Mouse (Mus musculus) forebrain, embryonic 12.5 days (tissue): ENCODE results near the gene Tbce. TPM values are rescaled to one million over a fixed set of nuclear protein-coding genes. Genes with fewer than 3 reads are reported as not detected.

Experiments
- ATAC-seq: fragments of 200-750 bp; cut with Nextera tagmentation; 2 replicates; pipeline ENCODE4 v1.8.0; 2017; ENCODE audit warnings: moderate TSS enrichment; ENCODE audit not compliant: low FRiP score
- H3K27ac ChIP-seq: fragments of 300-500 bp; sonication (generic); 2 replicates; pipeline ENCODE4 v1.5.1; 2016; ENCODE audit warnings: mild to moderate bottlenecking
- H3K27me3 ChIP-seq: fragments of 300-500 bp; sonication (generic); 2 replicates; pipeline ENCODE4 v1.6.1; 2016; ENCODE audit warnings: mild to moderate bottlenecking
- H3K36me3 ChIP-seq: fragments of 300-500 bp; sonication (generic); replicated peaks from 2 replicates; pipeline ENCODE4 v1.6.1; 2016; ENCODE audit warnings: mild to moderate bottlenecking
- H3K4me1 ChIP-seq: fragments of 300-500 bp; sonication (generic); 2 replicates; pipeline ENCODE4 v1.6.1; 2016
- H3K4me2 ChIP-seq: fragments of 300-500 bp; sonication (generic); 2 replicates; pipeline ENCODE4 v1.6.1; 2016; ENCODE audit warnings: mild to moderate bottlenecking, moderate library complexity
- H3K4me3 ChIP-seq: fragments of 300-500 bp; sonication (generic); replicated peaks from 2 replicates; pipeline ENCODE4 v1.5.1; 2016; ENCODE audit warnings: mild to moderate bottlenecking
- H3K9ac ChIP-seq: fragments of 300-500 bp; sonication (generic); 2 replicates; pipeline ENCODE4 v1.6.1; 2016; ENCODE audit warnings: mild to moderate bottlenecking
- H3K9me3 ChIP-seq: fragments of 300-500 bp; sonication (generic); 2 replicates; pipeline ENCODE4 v1.6.1; 2016
- WGBS: fragments of 180-500 bp; shearing (Covaris S2); methylation state at CpG from one replicate; pipeline ENCODE4 v1.1.7; 2016; 5-methylcytosine and 5-hydroxymethylcytosine counted together
- polyA plus RNA-seq: library from polyadenylated mRNA; unstranded; fragments of >200 nt; fragmentation: Nextera tagmentation; extraction: Ambion mirVana; gene quantifications from 2 replicates; pipeline ENCODE4 v1.2.1, GENCODE M21; 2016

Gene Tbce
- 75.8 and 79.3 TPM in 2 replicates for polyA plus RNA-seq

- Histone ChIP-seq H3K27ac (peak within 1 kb of the TSS; percentile 97), H3K4me1 (peaks cover 17% of the 10 kb centered on the region), H3K4me2 (peak within 1 kb of the TSS; percentile 94), H3K9me3 (no peaks in the 10 kb centered on the region), H3K27me3 (no peaks in the 10 kb centered on the region), H3K9ac (peak within 1 kb of the TSS; percentile 75), H3K4me3 (peak within 1 kb of the TSS; percentile 69), H3K36me3 (no peaks in the 10 kb centered on the region)
- under 1% methylated on average over 35 of the region's 35 CpGs for WGBS
- ATAC-seq = peak; percentile 97
These were observed at the start of gene Tbce for GRCm38 (mm10) chr13:14039292-14039965. Tbce (minus strand) TSS chr13:14039638.

- no peaks in the 10 kb centered on the region for H3K9me3 ChIP-seq
These were observed 49.2 kb upstream of the Tbce start for GRCm38 (mm10) chr13:14088669-14089068.

GRCm38 (mm10) chr13:14075326-14075725 lies 35.9 kb upstream of the Tbce start:
- no peak overlapping the region for H3K4me3 ChIP-seq
- WGBS = 86% methylated on average over 1 of the region's 1 CpGs
- H3K27me3 ChIP-seq = no peaks in the 10 kb centered on the region
- H3K36me3 ChIP-seq = no peaks in the 10 kb centered on the region
- no peaks in the 10 kb centered on the region for H3K4me1 ChIP-seq
- H3K27ac ChIP-seq = no peak overlapping the region
- H3K4me2 ChIP-seq = no peak overlapping the region
- H3K9ac ChIP-seq = no peak overlapping the region
- H3K9me3 ChIP-seq = no peaks in the 10 kb centered on the region
- no peak for ATAC-seq

More at GRCm38 (mm10) chr13:14088669-14089068, 49.2 kb upstream of the Tbce start:
- Histone ChIP-seq H3K27me3 (no peaks in the 10 kb centered on the region), H3K9ac (no peak overlapping the region), H3K4me1 (no peaks in the 10 kb centered on the region), H3K36me3 (0 out of 2 replicates have a peak, but pooled peaks cover 4% of the 10 kb centered on the region), H3K27ac (no peak overlapping the region), H3K4me3 (no peak overlapping the region), H3K4me2 (no peak overlapping the region)
- no peak for ATAC-seq
- 100% methylated on average over 1 of the region's 1 CpGs for WGBS

GRCm38 (mm10) chr13:14074371-14074770 lies 34.9 kb upstream of the Tbce start:
- Histone ChIP-seq H3K9me3 (no peaks in the 10 kb centered on the region), H3K9ac (no peak overlapping the region), H3K27ac (no peak overlapping the region), H3K4me3 (no peak overlapping the region), H3K27me3 (no peaks in the 10 kb centered on the region), H3K36me3 (no peaks in the 10 kb centered on the region), H3K4me2 (no peak overlapping the region), H3K4me1 (no peaks in the 10 kb centered on the region)
- WGBS = 96% methylated on average over 1 of the region's 1 CpGs
- no peak for ATAC-seq

- peaks cover 14% of the 10 kb centered on the region for H3K4me1 ChIP-seq
- H3K4me3 ChIP-seq = no peak overlapping the region
- 83% methylated on average over 1 of the region's 1 CpGs for WGBS
- no peak overlapping the region for H3K4me2 ChIP-seq
- H3K27ac ChIP-seq = no peak overlapping the region
- no peaks in the 10 kb centered on the region for H3K9me3 ChIP-seq
- H3K36me3 ChIP-seq = 0 out of 2 replicates have a peak, but pooled peaks cover 4% of the 10 kb centered on the region
- H3K9ac ChIP-seq = no peak overlapping the region
- H3K27me3 ChIP-seq = no peaks in the 10 kb centered on the region
- ATAC-seq = no peak
These were observed 29.9 kb upstream of the Tbce start for GRCm38 (mm10) chr13:14069291-14069690.

GRCm38 (mm10) chr13:14068035-14068434 lies 28.6 kb upstream of the Tbce start:
- no peak for ATAC-seq
- Histone ChIP-seq H3K27me3 (no peaks in the 10 kb centered on the region), H3K4me2 (no peak overlapping the region), H3K36me3 (0 out of 2 replicates have a peak, but pooled peaks cover 4% of the 10 kb centered on the region), H3K4me1 (peaks cover 14% of the 10 kb centered on the region), H3K9me3 (no peaks in the 10 kb centered on the region), H3K4me3 (no peak overlapping the region), H3K27ac (no peak overlapping the region), H3K9ac (no peak overlapping the region)

GRCm38 (mm10) chr13:14065701-14066100 lies 26.3 kb upstream of the Tbce start:
- no peak for ATAC-seq
- no peak overlapping the region for H3K4me2 ChIP-seq
- no peak overlapping the region for H3K9ac ChIP-seq
- no peak overlapping the region for H3K27ac ChIP-seq
- H3K36me3 ChIP-seq = 0 out of 2 replicates have a peak, but pooled peaks cover 4% of the 10 kb centered on the region
- H3K4me1 ChIP-seq = peaks cover 25% of the 10 kb centered on the region
- H3K4me3 ChIP-seq = no peak overlapping the region
- 78% methylated on average over 1 of the region's 1 CpGs for WGBS
- H3K9me3 ChIP-seq = no peaks in the 10 kb centered on the region
- no peaks in the 10 kb centered on the region for H3K27me3 ChIP-seq

GRCm38 (mm10) chr13:14065028-14065380 lies 25.6 kb upstream of the Tbce start:
- WGBS = 25% methylated on average over 9 of the region's 9 CpGs
- H3K27ac ChIP-seq = peak overlapping the region; percentile 98; the same call in 1 of the 2 replicates
- peak overlapping the region; percentile 99 for H3K9ac ChIP-seq

GRCm38 (mm10) chr13:14064341-14065027 lies 25.0 kb upstream of the Tbce start:
- Histone ChIP-seq H3K4me2 (peak overlapping the region; percentile 68), H3K4me3 (peak overlapping the region; percentile 100), H3K9me3 (no peaks in the 10 kb centered on the region), H3K9ac (peak overlapping the region; percentile 99), H3K4me1 (peaks cover 29% of the 10 kb centered on the region), H3K27me3 (no peaks in the 10 kb centered on the region), H3K36me3 (0 out of 2 replicates have a peak, but pooled peaks cover 4% of the 10 kb centered on the region), H3K27ac (peak overlapping the region; percentile 98)
- no peak for ATAC-seq
- WGBS = under 1% methylated on average over 55 of the region's 65 CpGs

More at GRCm38 (mm10) chr13:14065028-14065380, 25.6 kb upstream of the Tbce start:
- ATAC-seq = no peak
- Histone ChIP-seq H3K36me3 (0 out of 2 replicates have a peak, but pooled peaks cover 4% of the 10 kb centered on the region), H3K4me3 (peak overlapping the region; percentile 100), H3K4me2 (peak overlapping the region; percentile 68), H3K9me3 (no peaks in the 10 kb centered on the region), H3K4me1 (peaks cover 29% of the 10 kb centered on the region), H3K27me3 (no peaks in the 10 kb centered on the region)

- H3K4me1 ChIP-seq = peaks cover 29% of the 10 kb centered on the region
- H3K27ac ChIP-seq = peak overlapping the region; percentile 98
- H3K4me2 ChIP-seq = peak overlapping the region; percentile 68
- peak overlapping the region; percentile 100 for H3K4me3 ChIP-seq
- H3K36me3 ChIP-seq = 0 out of 2 replicates have a peak, but pooled peaks cover under 1% of the 10 kb centered on the region
- no peaks in the 10 kb centered on the region for H3K9me3 ChIP-seq
- H3K27me3 ChIP-seq = no peaks in the 10 kb centered on the region
- ATAC-seq = no peak; the same call in 1 of the 2 replicates
- H3K9ac ChIP-seq = peak overlapping the region; percentile 99
- 0% methylated on average over 16 of the region's 31 CpGs for WGBS
These were observed 24.5 kb upstream of the Tbce start for GRCm38 (mm10) chr13:14063942-14064271.

GRCm38 (mm10) chr13:14063013-14063941 lies 23.8 kb upstream of the Tbce start, which contains the start of the genes Arid4b and Ggps1:
Arid4b (plus strand) TSS chr13:14063232.
Ggps1 (minus strand) TSS chr13:14063488.
- under 1% methylated on average over 64 of the region's 64 CpGs for WGBS
- H3K4me1 ChIP-seq = peaks cover 29% of the 10 kb centered on the region
- H3K4me2 ChIP-seq = peak within 1 kb of the TSS; percentile 75
- H3K4me3 ChIP-seq = peak within 1 kb of the TSS; percentile 100
- ATAC-seq = peak; percentile 97
- H3K9me3 ChIP-seq = no peaks in the 10 kb centered on the region
- no peaks in the 10 kb centered on the region for H3K27me3 ChIP-seq
- H3K27ac ChIP-seq = peak within 1 kb of the TSS; percentile 98
- no peaks in the 10 kb centered on the region for H3K36me3 ChIP-seq
- H3K9ac ChIP-seq = peak within 1 kb of the TSS; percentile 99
